Mouse (Mus musculus) inflammation-experienced regulatory T-cells (primary cell): ENCODE results near the gene Npr3. TPM values are rescaled to one million over a fixed set of nuclear protein-coding genes. Genes with fewer than 3 reads are reported as not detected.

ENCODE experiments used
- polyA plus RNA-seq, 2 experiments: library from polyadenylated mRNA; unstranded; fragments of 100-300 nt; shearing (Covaris generic); gene quantifications; one replicate each; pipeline ENCODE4 v1.2.1; 2017

Gene Npr3
- polyA plus RNA-seq, result not detected

DNA sequence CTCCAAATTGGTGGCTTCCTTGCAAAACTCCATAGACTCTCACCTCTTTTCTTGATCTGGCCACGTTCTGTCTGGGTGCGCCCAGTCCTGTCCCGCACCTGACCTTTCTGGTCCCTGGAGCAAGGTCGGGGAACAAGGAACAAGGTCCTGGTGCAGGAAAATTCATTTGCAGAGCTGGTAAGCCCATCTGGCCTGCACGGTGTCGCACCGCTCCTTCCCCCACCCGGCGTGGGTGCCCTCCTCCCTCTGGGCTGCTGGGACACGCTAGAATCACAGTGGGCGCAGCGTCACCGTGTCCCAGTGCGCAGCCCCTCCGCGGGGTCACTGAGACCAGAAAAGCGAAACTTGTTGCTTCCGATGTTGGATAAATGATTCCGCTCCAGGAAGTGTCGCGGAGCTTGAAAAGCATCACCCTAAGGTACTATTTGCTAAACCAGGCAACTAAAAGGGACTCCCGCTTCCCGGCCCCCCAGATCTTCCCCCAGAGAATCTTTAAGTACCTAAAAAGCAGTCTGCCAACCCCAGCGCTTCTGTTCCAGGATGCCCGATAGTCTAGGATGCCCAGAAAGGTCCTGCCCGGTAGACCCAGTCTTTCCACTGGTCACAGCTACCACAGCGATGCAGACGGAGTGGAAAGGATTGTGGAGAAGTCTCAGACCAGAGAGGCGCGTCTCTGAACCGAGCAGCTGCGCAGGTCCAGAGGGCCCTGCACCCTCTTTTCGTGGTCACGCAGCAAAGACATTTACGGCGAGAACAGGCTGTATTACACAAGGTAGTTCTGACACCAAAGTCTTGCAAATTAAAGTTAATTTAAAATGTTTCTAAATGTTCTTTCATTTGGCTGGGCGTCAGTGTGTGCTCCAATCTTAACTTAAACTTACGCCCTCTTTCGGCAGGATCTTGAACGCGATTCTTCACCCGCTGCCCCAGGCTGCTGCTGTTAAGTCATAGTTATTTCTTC, at the start of gene Npr3:
TSS of gene Npr3 (minus strand) at position 717 of the 961 bp plus-strand sequence.

Other genes starting within 250 kb of the Npr3 start
- 100 to 1,000 TPM; 460 to 610 TPM for gene Sub1, start 89.7 kb upstream of the Npr3 start, polyA plus RNA-seq
- 100 to 1,000 TPM; 131 to 136 TPM for gene Zfr, start 210.5 kb upstream of the Npr3 start, polyA plus RNA-seq